Mouse (Mus musculus): ENCODE results near the gene Hk1.

Hk1 gene

GRCm38 (mm10) chr10:62221647-62222046 lies 158.1 kb downstream of the Hk1 start:
- no peak for DNase-seq (ENCODE audit: low spot score)

GRCm38 (mm10) chr10:62220732-62221514 lies 158.8 kb downstream of the Hk1 start:
- DNase-seq (ENCODE audit: low spot score): no peak

Measured in spleen, adult 12 weeks (tissue).